Mouse (Mus musculus): ENCODE measurements around the gene Serbp1. TPM values are rescaled to one million over a fixed set of nuclear protein-coding genes. Genes with fewer than 3 reads are reported as not detected.

Serbp1 gene
- total and polyA plus RNA-seq, 2 experiments from 2014 or later, result 134 to 283 TPM

GRCm38 (mm10) chr6:67264935-67265334 lies 27.0 kb downstream of the Serbp1 start:
- ATAC-seq, result no peak

GRCm38 (mm10) chr6:67266159-67266657 lies 28.2 kb downstream of the Serbp1 start:
- no peak for TF ChIP-seq CTCF (IDR thresholded peaks at IDR 0.05; ENCODE audit: low read depth)
- DNase-seq (ENCODE audit: low spot score), result peak; percentile 42

More at GRCm38 (mm10) chr6:67264935-67265334, 27.0 kb downstream of the Serbp1 start:
- H3K4me1 ChIP-seq (ENCODE audit: insufficient read depth, low read length), result peaks cover 8% of the 10 kb centered on the region; the same call in 1 of the 2 replicates
- H3K4me3 ChIP-seq (ENCODE audit: low read length), result no peak overlapping the region
- no peaks in the 10 kb centered on the region for H3K27me3 ChIP-seq (ENCODE audit: insufficient read depth, low read length)
- no peak overlapping the region for H3K9ac ChIP-seq (replicated peaks; ENCODE audit: low read length)
- TF ChIP-seq CTCF (IDR thresholded peaks at IDR 0.05; ENCODE audit: low read depth), result no peak
- H3K9me3 ChIP-seq (ENCODE audit: low read length), result no peaks in the 10 kb centered on the region
- no peak overlapping the region for H3K27ac ChIP-seq
- 92% methylated on average over 7 of the region's 7 CpGs for WGBS
- H3K4me2 ChIP-seq (ENCODE audit: low read depth, low read length), result no peak overlapping the region
- DNase-seq (ENCODE audit: low spot score), result no peak
- H3K36me3 ChIP-seq (ENCODE audit: insufficient read depth, low read length), result no peaks in the 10 kb centered on the region

GRCm38 (mm10) chr6:67266664-67267407 lies 28.9 kb downstream of the Serbp1 start:
- H3K4me3 ChIP-seq (ENCODE audit: low read length), result peak overlapping the region; percentile 85
- no peak for TF ChIP-seq CTCF (IDR thresholded peaks at IDR 0.05; ENCODE audit: low read depth)
- under 1% methylated on average over 67 of the region's 68 CpGs for WGBS

More at GRCm38 (mm10) chr6:67266159-67266657, 28.2 kb downstream of the Serbp1 start:
- H3K4me2 ChIP-seq (ENCODE audit: low read depth, low read length), result peak overlapping the region; percentile 67
- no peaks in the 10 kb centered on the region for H3K27me3 ChIP-seq (ENCODE audit: insufficient read depth, low read length)
- no peaks in the 10 kb centered on the region for H3K9me3 ChIP-seq (ENCODE audit: low read length)
- under 1% methylated on average over 23 of the region's 23 CpGs for WGBS
- ATAC-seq, result peak; percentile 73
- H3K36me3 ChIP-seq (ENCODE audit: insufficient read depth, low read length), result no peaks in the 10 kb centered on the region
- H3K9ac ChIP-seq (replicated peaks; ENCODE audit: low read length), result peak overlapping the region; percentile 54
- H3K4me1 ChIP-seq (ENCODE audit: insufficient read depth, low read length), result peaks cover 8% of the 10 kb centered on the region; the same call in 1 of the 2 replicates
- H3K4me3 ChIP-seq (ENCODE audit: low read length), result peak overlapping the region; percentile 85
- peak overlapping the region; percentile 93 for H3K27ac ChIP-seq

GRCm38 (mm10) chr6:67267408-67268244 lies 29.6 kb downstream of the Serbp1 start:
- ATAC-seq, result peak; percentile 16
- Histone ChIP-seq H3K4me2 (ENCODE audit: low read depth, low read length) (peak overlapping the region; percentile 77), H3K9ac (replicated peaks; ENCODE audit: low read length) (peak overlapping the region; percentile 92), H3K36me3 (ENCODE audit: insufficient read depth, low read length) (no peaks in the 10 kb centered on the region), H3K27ac (peak overlapping the region; percentile 93), H3K27me3 (ENCODE audit: insufficient read depth, low read length) (no peaks in the 10 kb centered on the region), H3K4me1 (ENCODE audit: insufficient read depth, low read length) (peaks cover 8% of the 10 kb centered on the region; the same call in 1 of the 2 replicates), H3K4me3 (ENCODE audit: low read length) (peak overlapping the region; percentile 85), H3K9me3 (ENCODE audit: low read length) (no peaks in the 10 kb centered on the region)
- DNase-seq (ENCODE audit: low spot score), result peak; percentile 54
- 1% methylated on average over 61 of the region's 65 CpGs for WGBS
- TF ChIP-seq CTCF (IDR thresholded peaks at IDR 0.05; ENCODE audit: low read depth), result no peak

More at GRCm38 (mm10) chr6:67266664-67267407, 28.9 kb downstream of the Serbp1 start:
- H3K9me3 ChIP-seq (ENCODE audit: low read length), result no peaks in the 10 kb centered on the region
- peak; percentile 98 for DNase-seq (ENCODE audit: low spot score)
- peak overlapping the region; percentile 77 for H3K4me2 ChIP-seq (ENCODE audit: low read depth, low read length)
- peak; percentile 100 for ATAC-seq
- no peaks in the 10 kb centered on the region for H3K27me3 ChIP-seq (ENCODE audit: insufficient read depth, low read length)
- peak overlapping the region; percentile 93 for H3K27ac ChIP-seq
- peaks cover 8% of the 10 kb centered on the region; the same call in 1 of the 2 replicates for H3K4me1 ChIP-seq (ENCODE audit: insufficient read depth, low read length)
- no peaks in the 10 kb centered on the region for H3K36me3 ChIP-seq (ENCODE audit: insufficient read depth, low read length)
- H3K9ac ChIP-seq (replicated peaks; ENCODE audit: low read length), result peak overlapping the region; percentile 92

GRCm38 (mm10) chr6:67268245-67268612 lies 30.3 kb downstream of the Serbp1 start:
- no peaks in the 10 kb centered on the region for H3K9me3 ChIP-seq (ENCODE audit: low read length)
- DNase-seq (ENCODE audit: low spot score), result no peak
- WGBS, result 0% methylated on average over 2 of the region's 2 CpGs
- H3K27ac ChIP-seq, result no peak overlapping the region
- no peak for ATAC-seq
- peak overlapping the region; percentile 92 for H3K9ac ChIP-seq (replicated peaks; ENCODE audit: low read length)
- H3K36me3 ChIP-seq (ENCODE audit: insufficient read depth, low read length), result no peaks in the 10 kb centered on the region
- no peaks in the 10 kb centered on the region for H3K27me3 ChIP-seq (ENCODE audit: insufficient read depth, low read length)
- peak overlapping the region; percentile 85 for H3K4me3 ChIP-seq (ENCODE audit: low read length)
- peaks cover 8% of the 10 kb centered on the region; the same call in 1 of the 2 replicates for H3K4me1 ChIP-seq (ENCODE audit: insufficient read depth, low read length)
- H3K4me2 ChIP-seq (ENCODE audit: low read depth, low read length), result peak overlapping the region; percentile 77
- no peak for TF ChIP-seq CTCF (IDR thresholded peaks at IDR 0.05; ENCODE audit: low read depth)

GRCm38 (mm10) chr6:67268983-67269382 lies 31.0 kb downstream of the Serbp1 start:
- ATAC-seq (no peak), DNase-seq (ENCODE audit: low spot score) (no peak)
- Histone ChIP-seq H3K4me3 (ENCODE audit: low read length) (peak overlapping the region; percentile 85), H3K4me1 (ENCODE audit: insufficient read depth, low read length) (peaks cover 8% of the 10 kb centered on the region; the same call in 1 of the 2 replicates), H3K9me3 (ENCODE audit: low read length) (no peaks in the 10 kb centered on the region), H3K9ac (replicated peaks; ENCODE audit: low read length) (no peak overlapping the region), H3K36me3 (ENCODE audit: insufficient read depth, low read length) (no peaks in the 10 kb centered on the region), H3K27me3 (ENCODE audit: insufficient read depth, low read length) (no peaks in the 10 kb centered on the region), H3K4me2 (ENCODE audit: low read depth, low read length) (peak overlapping the region; percentile 77), H3K27ac (no peak overlapping the region)
- TF ChIP-seq CTCF (IDR thresholded peaks at IDR 0.05; ENCODE audit: low read depth), result no peak
- 11% methylated on average over 1 of the region's 1 CpGs for WGBS

Measured in hindbrain, postnatal 0 days (tissue).